Mouse (Mus musculus) forelimb bud, embryonic 11.5 days (tissue): ENCODE results near the gene 4931428F04Rik.

Experiments
- DNase-seq: peaks from one replicate; pipeline ENCODE4 v3.0.0-alpha.2; 2012; ENCODE audit warnings: low read depth, low spot score

Gene 4931428F04Rik

GRCm38 (mm10) chr8:105288231-105288630 lies 1.4 kb downstream of the 4931428F04Rik start:
- DNase-seq = no peak

GRCm38 (mm10) chr8:105286907-105287306 lies 2.8 kb downstream of the 4931428F04Rik start:
- DNase-seq = no peak

- DNase-seq = no peak
Observed at GRCm38 (mm10) chr8:105285514-105285913, 4.2 kb downstream of the 4931428F04Rik start.

GRCm38 (mm10) chr8:105283074-105283473 lies 6.6 kb downstream of the 4931428F04Rik start:
- DNase-seq = peak; percentile 48

GRCm38 (mm10) chr8:105282239-105282638 lies 7.4 kb downstream of the 4931428F04Rik start:
- no peak for DNase-seq

GRCm38 (mm10) chr8:105281821-105282220 lies 7.8 kb downstream of the 4931428F04Rik start:
- no peak for DNase-seq

GRCm38 (mm10) chr8:105280567-105280966 lies 9.1 kb downstream of the 4931428F04Rik start:
- DNase-seq = no peak

GRCm38 (mm10) chr8:105278911-105279334 lies 10.7 kb downstream of the 4931428F04Rik start:
- no peak for DNase-seq

GRCm38 (mm10) chr8:105276292-105277120 lies 13.2 kb downstream of the 4931428F04Rik start:
- DNase-seq = no peak

- no peak for DNase-seq
Observed at GRCm38 (mm10) chr8:105275840-105276239, 13.8 kb downstream of the 4931428F04Rik start, which contains the start of gene Nol3. Nol3 (plus strand) TSS chr8:105276140.

- DNase-seq = no peak
Observed at GRCm38 (mm10) chr8:105275387-105275786, 14.3 kb downstream of the 4931428F04Rik start.

GRCm38 (mm10) chr8:105270916-105271186 lies 18.8 kb downstream of the 4931428F04Rik start:
- no peak for DNase-seq

- no peak for DNase-seq
Observed at GRCm38 (mm10) chr8:105270101-105270915, 19.4 kb downstream of the 4931428F04Rik start.

GRCm38 (mm10) chr8:105269461-105269947 lies 20.2 kb downstream of the 4931428F04Rik start, which contains the start of gene Hsf4:
Hsf4 (plus strand) TSS chr8:105269801.
- no peak for DNase-seq

- no peak for DNase-seq
Observed at GRCm38 (mm10) chr8:105269075-105269458, 20.6 kb downstream of the 4931428F04Rik start.

GRCm38 (mm10) chr8:105268342-105269074 lies 21.2 kb downstream of the 4931428F04Rik start:
- DNase-seq = peak; percentile 76

GRCm38 (mm10) chr8:105266775-105267174 lies 22.9 kb downstream of the 4931428F04Rik start:
- no peak for DNase-seq

- DNase-seq = no peak
Observed at GRCm38 (mm10) chr8:105265128-105265527, 24.5 kb downstream of the 4931428F04Rik start.

GRCm38 (mm10) chr8:105264024-105264982 lies 25.4 kb downstream of the 4931428F04Rik start, which contains the start of the genes Tradd and Fbxl8:
Tradd (minus strand) TSS chr8:105264609.
Fbxl8 (plus strand) TSS chr8:105264648.
- DNase-seq = no peak

- no peak for DNase-seq
Observed at GRCm38 (mm10) chr8:105263244-105263912, 26.3 kb downstream of the 4931428F04Rik start.
